Comparison of ENCODE assay signal across 24 mouse cellular contexts in the genomic region with DNA sequence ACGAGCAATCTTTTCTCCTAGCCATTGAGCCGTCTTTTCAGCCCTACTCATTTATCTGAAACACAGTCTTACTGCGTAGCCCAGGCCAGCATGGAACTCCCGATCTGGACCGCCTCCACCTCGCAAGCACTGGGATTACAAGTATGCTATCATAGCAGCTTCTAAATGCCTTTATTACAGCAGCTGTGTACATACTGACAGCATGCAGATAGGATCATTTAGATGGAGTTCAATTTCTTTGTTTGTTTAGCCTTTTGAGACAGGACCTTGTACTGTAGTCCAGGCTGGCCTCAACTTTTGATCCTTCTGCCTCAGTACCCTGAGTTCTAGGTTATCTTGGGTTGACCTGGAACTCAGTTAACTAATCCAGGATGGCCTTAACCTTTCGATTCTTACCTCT.
"Had no signal": no experiment of that assay in that cellular context is flagged by ENCODE, and none has a peak within 500 bp of the region (broad histone marks: within the 10 kb centered on the region; RNA-seq: fewer than 3 reads in every experiment).

No protein-coding gene starts in this region.

- H3K27me3 ChIP-seq: heart, embryonic 12.5 days; hindbrain, embryonic 12.5 days; limb, embryonic 13.5 days; limb, embryonic 15.5 days; liver, embryonic 12.5 days had no signal

- H3K27ac ChIP-seq: heart, embryonic 10.5 days; hindbrain, embryonic 10.5 days; hindbrain, embryonic 12.5 days; hindbrain, embryonic 14.5 days; limb, embryonic 13.5 days; limb, embryonic 15.5 days; liver, embryonic 12.5 days had no signal

- H3K36me3 ChIP-seq: hindbrain, embryonic 12.5 days had no signal

- H3K9ac ChIP-seq: forebrain, postnatal 0 days; heart, embryonic 12.5 days; hindbrain, embryonic 12.5 days; hindbrain, embryonic 14.5 days; limb, embryonic 13.5 days; limb, embryonic 15.5 days; liver, embryonic 12.5 days had no signal

- ATAC-seq: forebrain, postnatal 0 days; hindbrain, embryonic 16.5 days; inflammation-experienced regulatory T-cells, adult 6 months; liver, embryonic 12.5 days had no signal

- H3K4me2 ChIP-seq: heart, embryonic 12.5 days; hindbrain, embryonic 12.5 days; hindbrain, embryonic 14.5 days; limb, embryonic 13.5 days; limb, embryonic 15.5 days; liver, embryonic 12.5 days had no signal

- DNase-seq: forebrain, postnatal 0 days; gastrocnemius, postnatal 14 days; gastrocnemius, postnatal 36 days; heart, adult 11 months; heart, postnatal 10 days; heart, postnatal 4 days; kidney, adult 18-20 months; kidney, adult 8-10 months; kidney, postnatal 10 days; kidney, postnatal 25 days; kidney, postnatal 4 days; layer of hippocampus, adult 9-11 months; layer of hippocampus, postnatal 36 days; left cerebral cortex, postnatal 4 days had no signal

- H3K9me3 ChIP-seq: heart, embryonic 10.5 days; heart, embryonic 12.5 days; hindbrain, embryonic 10.5 days; hindbrain, embryonic 12.5 days; limb, embryonic 13.5 days; limb, embryonic 15.5 days; liver, embryonic 12.5 days had no signal

- H3K4me3 ChIP-seq: heart, embryonic 10.5 days; heart, embryonic 12.5 days; hindbrain, embryonic 10.5 days; hindbrain, embryonic 12.5 days; limb, embryonic 13.5 days; limb, embryonic 15.5 days; liver, embryonic 12.5 days had no signal

- H3K4me1 ChIP-seq: heart, embryonic 10.5 days; hindbrain, embryonic 10.5 days; hindbrain, embryonic 12.5 days; limb, embryonic 13.5 days; limb, embryonic 15.5 days; liver, embryonic 12.5 days had no signal
